Mouse (Mus musculus) heart, postnatal 25 days (tissue): Measurements from ENCODE around the gene Mob3b. TPM values are rescaled to one million over a fixed set of nuclear protein-coding genes. Genes with fewer than 3 reads are reported as not detected.
A peak's percentile ranks its signal among the peaks of the same experiment; 100 is the strongest.

ENCODE experiments used
- DNase-seq: peaks from one replicate; pipeline ENCODE4 v3.0.0; 2022; ENCODE audit warnings: low spot score
- intact Hi-C: fragments of 180-260 bp; cut with DNase I; formaldehyde crosslinking; loops from one replicate; pipeline ENCODE4 v1.15.1; 2025
- total RNA-seq, 2 experiments: library from RNA; stranded (reverse); gene quantifications; 2 replicates each; pipeline ENCODE4 v1.2.3; 2021

The Mob3b gene
- total RNA-seq, 2 experiments from 2014 or later = 1.2 to 1.6 TPM

DNA sequence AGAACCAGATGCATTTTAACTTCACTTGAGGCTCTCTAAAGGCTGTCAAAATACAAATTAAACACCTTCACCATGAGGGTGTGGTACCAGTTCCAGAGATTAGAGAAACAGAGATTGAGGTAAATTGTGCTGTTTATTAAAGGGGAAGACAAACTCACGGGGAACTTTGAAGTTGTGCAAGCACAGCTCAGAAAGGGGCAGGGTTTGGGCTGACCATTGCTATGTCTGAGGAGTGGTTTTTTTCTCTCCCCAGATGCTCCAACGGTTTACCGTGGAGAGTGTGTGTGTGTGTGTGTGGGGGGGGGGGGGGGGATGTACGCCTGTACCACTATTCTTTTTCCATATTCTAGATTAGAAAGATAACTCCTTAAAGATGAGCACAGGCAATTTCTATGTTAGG, 37.1 kb downstream of the Mob3b start:
- intact Hi-C loops = no loop called here
- no peak for DNase-seq

DNA sequence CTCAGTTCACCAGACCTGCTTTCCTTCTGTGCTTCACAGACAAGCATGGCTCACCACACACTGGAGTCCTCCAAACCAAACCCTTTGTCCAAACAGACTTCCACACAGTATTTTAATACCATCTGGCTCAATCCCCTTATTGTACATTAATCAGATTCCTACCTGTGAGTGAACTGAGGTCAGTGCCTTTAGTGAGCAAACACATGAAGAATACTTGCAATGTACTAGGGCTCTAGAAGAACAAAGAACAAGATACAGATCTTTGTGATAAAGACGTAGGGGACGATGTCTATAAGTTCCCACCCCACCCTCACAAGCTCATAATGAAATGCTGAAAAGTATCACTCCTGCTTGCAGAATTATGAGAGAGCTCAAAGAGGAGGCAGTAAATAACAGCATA, 38.4 kb downstream of the Mob3b start:
- intact Hi-C loops = no loop called here

DNA sequence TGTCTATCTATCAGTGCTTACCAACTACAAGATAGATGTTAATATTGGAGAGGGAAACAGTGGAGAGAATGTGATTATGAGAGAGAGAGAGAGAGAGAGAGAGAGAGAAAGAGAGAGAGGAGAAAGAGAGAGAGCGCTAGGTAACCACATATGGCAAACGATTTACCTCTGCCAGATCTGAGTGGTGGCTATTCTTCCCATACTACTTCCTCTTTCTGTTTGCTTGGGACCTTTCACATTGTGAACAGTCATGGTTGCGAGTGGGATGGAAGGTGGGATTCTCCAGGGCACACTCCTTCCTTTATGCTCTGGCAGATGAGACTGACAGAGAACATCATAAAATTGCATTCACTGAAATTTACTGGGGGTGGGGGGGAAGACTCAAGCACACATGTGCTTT, 40.1 kb downstream of the Mob3b start:
- intact Hi-C loops = no loop called here
- DNase-seq = no peak

More for the DNA sequence above, 38.4 kb downstream of the Mob3b start:
- no peak for DNase-seq

- intact Hi-C loops = no loop called here
- no peak for DNase-seq
Observed at GRCm38 (mm10) chr4:35115933-35116332, 41.4 kb downstream of the Mob3b start.

DNA sequence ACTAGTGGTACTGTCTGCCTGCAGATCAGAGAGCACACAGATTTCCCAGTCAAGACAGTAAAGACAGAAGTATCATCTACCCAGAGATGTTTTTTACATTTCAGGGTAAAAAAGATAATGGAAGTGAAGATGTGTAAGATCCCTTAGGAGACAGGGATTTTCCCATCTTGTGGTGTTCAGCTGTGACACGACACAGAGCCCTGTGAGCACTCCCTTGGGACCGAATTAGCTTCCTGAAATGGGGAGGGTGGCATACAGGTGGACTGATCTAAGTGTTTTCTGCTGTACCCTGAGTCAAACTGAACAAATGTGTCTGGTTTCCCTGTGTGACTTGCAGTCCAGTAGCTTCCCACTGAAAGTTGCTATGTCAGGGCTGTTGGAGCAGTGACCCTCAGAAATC, 42.3 kb downstream of the Mob3b start:
- DNase-seq = no peak
- intact Hi-C loops = no loop called here

GRCm38 (mm10) chr4:35113516-35114248, 43.6 kb downstream of the Mob3b start:
- intact Hi-C loops = no loop called here
- no peak for DNase-seq

DNA sequence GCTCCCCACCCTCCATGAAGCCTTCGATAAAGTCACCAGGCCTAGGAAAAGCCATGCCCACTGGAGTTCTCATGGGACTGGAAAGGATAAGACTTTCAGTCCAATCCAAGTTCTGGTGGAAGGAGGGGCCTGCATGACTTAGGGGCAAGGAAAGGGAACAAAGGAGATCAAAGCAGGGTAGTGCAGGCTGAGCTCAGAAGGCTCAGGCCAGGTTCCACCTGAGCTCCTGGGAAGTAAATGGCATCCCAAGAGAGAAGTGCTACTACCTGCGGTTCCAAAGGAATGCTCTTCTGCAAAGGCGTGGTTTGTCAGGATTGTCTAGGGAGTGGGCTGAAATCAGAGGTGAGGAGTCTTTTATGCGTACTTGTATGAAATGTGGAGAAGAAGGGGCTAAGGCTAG, 44.8 kb downstream of the Mob3b start:
- intact Hi-C loops = no loop called here

GRCm38 (mm10) chr4:35105115-35105773, 52.0 kb downstream of the Mob3b start:
- intact Hi-C loops = no loop called here
- DNase-seq = no peak

More for the DNA sequence above, 44.8 kb downstream of the Mob3b start:
- DNase-seq = no peak

DNA sequence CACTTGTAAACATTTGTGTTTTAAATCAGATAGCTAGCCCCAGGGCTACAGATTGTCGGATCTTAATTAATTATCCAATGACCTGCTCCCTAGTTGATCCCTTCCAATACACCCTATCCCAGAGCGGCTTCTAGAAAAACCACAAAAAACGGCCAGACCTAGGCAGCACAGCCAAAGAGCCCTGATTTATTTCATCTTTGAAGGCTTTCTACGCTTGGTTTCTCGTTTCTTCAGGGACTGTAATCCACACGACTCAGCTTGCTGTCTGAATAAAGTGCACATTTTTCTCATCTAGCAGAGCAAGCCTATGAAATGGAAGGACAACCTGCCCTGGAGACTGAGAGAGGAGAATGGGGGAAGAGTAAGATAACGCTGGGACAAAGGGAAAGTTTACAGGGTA, 56.1 kb downstream of the Mob3b start:
- intact Hi-C loops = no loop called here
- no peak for DNase-seq

DNA sequence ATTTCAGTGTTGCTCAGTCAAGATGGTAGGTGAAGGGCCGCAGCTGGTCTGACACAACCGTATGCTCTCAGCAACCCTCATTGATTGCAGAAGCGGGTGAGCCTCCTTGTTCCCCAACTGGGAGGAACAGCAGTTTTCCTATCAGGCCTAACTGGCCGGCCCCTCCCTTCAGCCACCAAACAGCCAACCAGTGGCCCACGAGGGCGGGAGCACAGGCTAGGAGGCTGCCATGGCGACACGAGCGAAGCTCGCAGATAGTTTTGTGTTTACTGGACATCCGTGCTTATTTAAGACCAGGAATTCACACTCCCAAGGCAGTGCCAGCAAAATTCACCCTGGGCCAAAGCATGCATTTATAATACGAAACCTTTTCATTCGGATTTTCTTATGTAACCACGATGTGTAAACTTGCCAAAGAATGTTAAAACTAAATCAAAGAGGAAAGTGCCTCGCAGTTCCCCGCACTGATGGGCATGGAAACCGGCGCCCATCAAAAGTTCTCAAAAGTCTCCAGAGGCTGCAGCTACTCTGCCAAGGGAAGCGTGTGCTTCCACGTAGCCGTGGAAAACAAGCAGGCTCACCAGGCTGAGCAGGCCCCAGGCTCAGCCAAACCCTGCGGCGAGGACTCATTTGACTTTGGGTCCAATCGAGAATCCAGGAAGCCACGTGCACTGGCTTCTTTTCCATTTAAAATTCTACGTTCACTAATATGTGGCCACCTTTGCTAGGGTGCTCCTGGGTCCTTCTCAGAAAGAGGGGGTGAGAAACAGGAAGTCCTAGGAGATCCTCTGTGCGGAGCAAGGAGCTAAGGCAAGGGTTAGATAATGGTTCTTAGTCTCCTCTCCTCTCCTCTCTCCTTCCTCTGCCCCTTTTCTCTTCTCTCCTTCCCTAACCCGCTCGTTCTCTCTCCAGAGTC, 57.2 kb downstream of the Mob3b start:
- DNase-seq = peak; percentile 72
- intact Hi-C loops = no loop called here

- intact Hi-C loops = no loop called here
- no peak for DNase-seq
Observed at GRCm38 (mm10) chr4:35099210-35099864, 57.9 kb downstream of the Mob3b start.

- intact Hi-C loops = no loop called here
- DNase-seq = no peak
Observed at GRCm38 (mm10) chr4:35098552-35098951, 58.7 kb downstream of the Mob3b start.

GRCm38 (mm10) chr4:35096226-35097175, 60.8 kb downstream of the Mob3b start:
- intact Hi-C loops = no loop called here
- no peak for DNase-seq

DNA sequence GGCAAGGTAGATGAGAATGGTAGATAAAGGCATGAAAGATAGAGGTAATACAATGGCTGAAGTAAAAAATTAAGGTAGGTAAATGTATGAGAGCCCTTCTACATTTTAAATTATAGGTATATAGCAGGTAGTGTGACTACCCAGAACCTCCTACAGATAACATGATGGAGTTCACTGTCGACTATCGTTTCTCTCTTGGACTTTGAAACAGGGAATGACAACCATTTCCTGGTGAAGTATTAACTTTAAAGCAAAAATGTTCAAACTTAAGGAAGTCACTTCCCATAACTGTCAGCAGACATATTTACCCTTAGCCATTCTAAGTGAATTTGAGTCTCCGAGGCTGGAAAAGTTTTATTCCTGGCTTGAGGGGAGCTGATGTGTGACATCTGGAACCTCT, 64.8 kb downstream of the Mob3b start:
- intact Hi-C loops = no loop called here

GRCm38 (mm10) chr4:35091157-35091784, 66.0 kb downstream of the Mob3b start:
- no peak for DNase-seq
- intact Hi-C loops = no loop called here

More for the DNA sequence above, 64.8 kb downstream of the Mob3b start:
- DNase-seq = no peak

- intact Hi-C loops = no loop called here
Observed at GRCm38 (mm10) chr4:35089321-35090316, 67.7 kb downstream of the Mob3b start.

DNA sequence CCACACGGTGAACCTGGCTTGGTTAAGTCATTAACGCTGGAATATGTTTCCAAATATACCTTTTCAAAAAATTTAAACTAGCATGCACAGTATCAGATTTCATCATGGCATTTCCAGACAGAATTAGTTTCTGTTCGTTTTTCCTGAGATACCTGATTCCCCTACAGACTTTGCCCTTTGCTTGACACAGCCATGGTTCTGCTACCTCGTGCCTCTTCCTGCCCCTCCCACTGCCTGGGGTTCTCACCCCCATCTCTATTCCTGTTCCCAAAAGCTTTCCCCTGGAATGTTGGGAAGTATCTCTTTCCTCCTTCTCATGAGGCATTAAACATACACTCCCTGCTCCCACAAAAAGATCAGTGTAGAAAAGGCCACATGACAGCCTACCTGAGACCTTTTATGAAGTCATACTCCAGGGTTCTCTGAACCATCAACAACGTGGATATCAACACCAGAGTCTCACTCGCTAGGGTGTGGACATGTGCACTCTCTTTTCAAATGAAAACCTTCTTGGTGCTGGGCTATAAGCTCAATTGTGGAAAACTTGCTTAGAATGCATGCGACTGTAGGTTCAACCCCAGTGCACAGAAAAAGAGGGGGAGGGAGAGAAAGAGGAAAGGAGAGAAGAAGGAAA, 71.1 kb downstream of the Mob3b start:
- intact Hi-C loops = no loop called here
- no peak for DNase-seq

More at GRCm38 (mm10) chr4:35089321-35090316, 67.7 kb downstream of the Mob3b start:
- no peak for DNase-seq
